Mouse (Mus musculus) adrenal gland, adult 8-10 months (tissue): Measurements from ENCODE around the gene Hdac5. TPM values are rescaled to one million over a fixed set of nuclear protein-coding genes. Genes with fewer than 3 reads are reported as not detected.

Experiments
- DNase-seq: peaks from one replicate; pipeline ENCODE4 v3.0.0; 2022
- total RNA-seq, 4 experiments: library from RNA; stranded (reverse); gene quantifications; 2 replicates each; pipeline ENCODE4 v1.2.4; 2022

Hdac5 gene
- total RNA-seq, 4 experiments from 2014 or later, result 100 to 175 (median 132) TPM

DNA sequence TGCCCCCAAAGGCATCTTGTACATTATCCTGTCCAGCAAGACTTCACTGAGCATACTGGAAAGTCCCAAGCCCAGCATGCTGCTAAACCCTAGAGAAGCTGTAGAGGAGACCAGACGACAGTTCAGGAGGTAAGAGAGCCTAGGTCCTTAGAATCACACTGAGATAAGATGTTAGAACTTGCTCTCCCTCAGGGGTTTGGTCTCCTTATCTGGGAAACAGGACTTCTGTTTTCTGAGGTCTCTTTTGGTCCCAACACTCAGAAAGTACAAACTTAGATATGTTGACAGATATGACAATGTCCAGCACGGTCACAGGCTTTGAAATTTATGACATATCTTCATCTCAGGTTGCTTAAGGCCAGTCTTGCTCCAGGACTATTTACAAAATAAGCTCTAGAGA lies 6.1 kb upstream of the Hdac5 start:
- no peak for DNase-seq

DNA sequence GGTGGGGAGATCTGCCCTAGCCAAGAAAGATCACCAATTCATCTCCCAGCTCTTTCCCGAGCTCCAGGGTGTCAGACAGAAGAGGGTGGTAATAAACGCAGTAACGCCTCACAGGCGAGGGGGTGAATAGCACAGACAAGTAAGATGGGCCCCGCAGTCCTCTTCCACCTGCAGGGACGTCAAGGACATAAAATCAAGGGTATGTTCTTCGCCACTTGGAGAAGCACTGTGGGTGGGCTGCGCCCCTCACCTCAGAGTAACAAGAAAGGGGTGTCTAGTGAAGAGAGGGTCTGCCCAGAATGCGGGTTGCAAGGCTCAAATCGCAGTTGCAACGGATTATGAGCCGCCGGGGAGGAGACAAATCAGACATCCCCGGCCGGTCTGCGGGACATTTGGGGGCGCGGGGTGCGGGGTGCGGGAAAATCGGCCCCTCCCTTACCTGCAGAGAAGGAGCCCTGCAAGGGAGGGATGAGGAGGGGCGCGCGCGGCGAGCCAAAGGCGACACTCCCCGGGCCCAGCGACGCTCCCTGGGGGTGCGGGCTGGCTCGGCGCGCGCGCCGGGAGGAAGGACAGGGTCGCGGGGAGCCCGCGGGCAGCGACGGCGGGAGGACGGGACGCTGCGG lies 524 bp downstream of the Hdac5 start:
- DNase-seq, result no peak

DNA sequence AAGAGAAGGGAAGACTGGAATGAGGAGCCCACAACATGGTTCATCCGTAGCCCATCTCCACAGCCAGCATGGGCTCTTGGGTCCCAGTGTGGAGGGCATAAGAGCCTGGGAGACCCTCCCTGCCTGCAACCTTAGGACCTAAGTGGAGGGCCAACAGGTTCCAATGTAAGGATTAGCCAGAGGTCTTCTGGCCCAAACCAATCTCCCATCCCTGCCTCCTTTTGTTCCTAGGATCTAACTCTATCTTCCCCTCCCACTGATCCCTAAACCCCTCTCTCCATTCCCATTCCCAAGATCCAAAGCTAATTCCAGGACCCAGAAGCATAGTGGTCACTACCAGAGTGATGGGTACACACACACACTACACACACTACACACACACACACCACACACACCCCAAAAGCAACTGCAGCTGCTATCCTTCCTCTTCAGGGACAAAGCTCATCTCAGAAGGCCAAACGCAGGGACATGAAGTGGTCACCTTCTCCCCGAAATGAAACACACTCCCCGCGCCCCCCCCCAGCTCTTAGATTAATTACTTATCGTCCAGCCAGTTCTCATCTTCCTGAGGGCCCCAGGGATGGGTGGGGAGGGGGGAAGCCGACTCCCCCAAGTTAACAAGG lies 1.2 kb downstream of the Hdac5 start:
- DNase-seq, result no peak

DNA sequence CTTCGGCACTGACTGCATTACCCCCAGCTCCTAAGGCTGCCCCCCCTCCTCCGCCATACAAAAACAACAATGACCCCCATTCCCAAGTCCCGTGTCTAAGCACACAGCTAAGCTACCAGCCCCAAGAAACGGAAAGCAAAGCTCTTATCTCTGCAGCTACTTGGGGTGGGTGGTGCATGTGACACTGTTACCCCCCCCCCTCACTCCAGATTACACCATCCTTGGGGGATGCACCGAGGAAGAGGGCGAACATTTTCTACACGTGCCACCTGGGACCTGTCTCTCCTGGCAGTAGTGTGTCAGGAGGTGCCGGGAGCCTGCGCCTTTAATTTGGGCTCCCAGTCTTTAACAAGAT lies 1.8 kb downstream of the Hdac5 start:
- DNase-seq, result no peak

DNA sequence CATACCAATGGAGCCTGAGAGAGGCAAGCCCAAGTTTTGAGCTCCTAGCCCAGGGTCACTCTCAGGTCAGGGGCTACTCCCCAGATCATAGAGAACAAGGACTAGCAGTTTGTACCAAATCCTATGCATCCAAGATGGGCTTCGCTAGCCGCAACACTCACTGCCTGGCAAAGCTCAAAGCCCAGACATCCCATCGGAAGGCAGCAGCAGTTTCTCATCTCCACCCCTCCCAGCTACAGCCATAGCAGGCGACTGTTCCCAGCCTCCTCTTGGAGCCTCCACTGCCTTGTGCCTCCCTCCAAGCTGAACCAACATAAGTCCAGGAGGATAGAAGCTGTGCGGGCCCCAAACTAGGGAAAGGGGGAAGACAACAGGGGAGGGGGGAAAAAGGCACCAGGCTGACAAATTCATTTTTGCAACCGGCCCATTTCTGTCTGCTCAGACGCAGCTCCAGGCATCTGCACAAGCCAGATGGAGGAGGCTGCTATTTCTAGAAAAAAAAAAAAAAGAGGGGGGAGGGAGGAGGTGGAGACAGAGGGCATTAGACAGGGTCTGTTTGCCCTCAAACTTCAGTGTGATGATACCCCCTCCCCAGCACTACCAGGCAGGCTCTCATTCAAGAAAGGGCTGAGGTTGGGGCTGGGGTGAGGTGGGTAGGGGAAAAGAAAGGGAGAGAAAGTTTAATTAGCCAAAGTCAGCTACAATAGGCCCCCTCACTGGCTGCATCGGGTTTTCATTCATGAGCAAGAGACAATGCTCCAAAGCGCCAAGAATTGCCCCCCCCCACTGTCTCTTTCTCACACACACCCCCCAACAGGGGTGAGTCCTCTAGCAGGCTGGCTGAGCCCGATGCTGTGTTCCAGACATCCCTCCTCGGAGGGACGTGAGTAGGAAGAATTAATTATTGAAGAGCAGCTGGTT lies 2.4 kb downstream of the Hdac5 start:
- no peak for DNase-seq

DNA sequence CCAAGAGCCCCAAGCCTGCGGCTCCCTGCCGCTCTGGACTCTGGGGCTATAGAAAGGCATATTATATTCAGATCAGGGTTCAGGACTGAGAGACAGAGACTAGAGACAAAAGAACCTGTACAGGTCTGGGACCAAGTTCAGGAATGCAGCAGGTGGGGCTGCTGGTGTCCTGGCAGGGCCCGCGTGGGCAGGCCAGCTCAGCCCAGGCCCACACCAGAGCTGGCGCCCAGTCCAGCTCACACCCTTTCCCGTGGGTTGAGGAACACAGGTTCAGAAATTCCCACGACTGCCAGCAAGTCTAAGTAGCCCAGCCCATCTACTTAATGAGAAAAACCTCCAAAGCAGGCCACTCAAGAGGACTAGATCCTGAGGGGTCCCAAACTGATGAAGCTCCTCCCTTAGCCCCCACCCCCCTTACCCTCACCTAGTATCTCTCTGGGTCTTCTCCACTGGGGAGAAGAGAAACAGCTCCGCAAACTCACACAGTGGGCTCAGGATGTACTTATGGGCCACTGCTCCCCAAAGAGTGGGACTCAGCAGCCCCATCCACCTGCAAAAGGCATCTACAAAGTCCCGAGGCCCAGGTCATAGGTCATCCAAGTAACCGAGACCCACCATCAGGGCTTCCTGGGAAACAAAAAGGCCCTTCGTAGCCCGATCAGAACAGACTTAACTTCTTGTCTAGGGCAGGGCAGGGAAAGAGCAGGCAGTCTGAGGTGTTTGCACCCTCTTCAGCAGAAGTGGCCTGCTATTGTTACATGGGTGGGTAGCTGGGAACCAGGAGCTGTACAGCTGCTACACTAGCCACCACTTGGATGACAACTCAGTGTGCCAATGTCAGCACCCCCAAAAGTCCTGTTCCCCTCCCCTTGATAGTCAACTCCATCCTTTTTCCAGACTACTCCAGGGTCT lies 3.6 kb downstream of the Hdac5 start:
- no peak for DNase-seq

DNA sequence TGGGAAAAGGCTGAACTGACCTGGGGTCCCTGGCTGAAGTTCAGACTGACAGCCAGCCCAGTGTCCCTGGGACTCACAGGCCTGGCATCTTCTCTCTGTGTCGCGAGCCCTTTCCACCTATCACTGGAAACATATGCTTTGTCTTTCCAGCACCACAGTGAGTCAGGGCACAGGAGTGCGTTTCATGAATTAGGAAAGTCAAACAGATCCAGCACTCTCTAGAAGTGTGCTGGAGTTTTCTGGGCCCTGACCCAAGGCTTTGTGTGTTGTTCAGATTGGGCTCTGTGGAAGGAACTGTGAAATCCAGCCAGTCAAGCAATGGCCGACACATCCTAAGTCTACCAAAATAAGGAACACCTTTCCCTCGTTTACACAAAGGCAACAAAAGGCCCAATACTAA lies 4.7 kb downstream of the Hdac5 start:
- DNase-seq, result no peak

DNA sequence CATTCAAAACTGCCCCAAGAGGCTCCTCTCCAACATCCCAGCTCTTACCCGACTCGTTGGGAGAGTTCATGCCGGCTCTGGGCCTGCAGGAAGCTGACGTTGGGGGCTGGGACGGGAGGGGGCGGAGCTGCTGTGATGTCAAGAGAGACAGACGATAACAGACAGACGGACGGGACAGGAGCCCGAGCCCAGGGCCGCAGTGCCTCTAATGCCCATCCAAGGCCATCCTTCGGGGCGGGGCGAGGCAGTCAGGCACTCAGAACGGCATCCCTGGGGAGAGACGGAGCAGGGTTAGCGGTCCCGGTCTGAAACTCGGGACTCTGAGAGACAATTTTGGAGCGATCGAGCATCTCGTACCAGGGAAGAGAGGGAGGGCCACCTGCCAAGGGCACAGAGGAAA lies 5.3 kb downstream of the Hdac5 start:
- DNase-seq, result peak; percentile 67

DNA sequence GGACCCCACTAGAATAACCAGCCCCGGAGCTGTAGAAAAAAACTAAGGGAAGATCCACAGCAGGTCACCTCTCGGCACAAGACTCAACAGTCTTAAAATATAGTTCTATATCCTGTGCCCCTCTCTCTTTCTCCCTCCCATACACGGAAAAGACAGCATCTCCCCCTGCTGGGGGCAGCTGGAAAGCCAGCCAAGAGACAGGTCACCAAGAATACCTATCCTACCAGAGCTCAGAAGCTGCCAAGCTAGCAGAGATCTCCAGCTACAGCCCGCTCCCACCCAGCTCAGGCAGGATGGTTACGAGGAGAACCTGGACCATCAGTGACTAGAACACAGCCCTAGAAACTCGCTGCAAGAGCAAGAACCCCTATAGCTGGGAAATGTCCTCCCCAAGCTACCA lies 6.8 kb downstream of the Hdac5 start:
- no peak for DNase-seq

DNA sequence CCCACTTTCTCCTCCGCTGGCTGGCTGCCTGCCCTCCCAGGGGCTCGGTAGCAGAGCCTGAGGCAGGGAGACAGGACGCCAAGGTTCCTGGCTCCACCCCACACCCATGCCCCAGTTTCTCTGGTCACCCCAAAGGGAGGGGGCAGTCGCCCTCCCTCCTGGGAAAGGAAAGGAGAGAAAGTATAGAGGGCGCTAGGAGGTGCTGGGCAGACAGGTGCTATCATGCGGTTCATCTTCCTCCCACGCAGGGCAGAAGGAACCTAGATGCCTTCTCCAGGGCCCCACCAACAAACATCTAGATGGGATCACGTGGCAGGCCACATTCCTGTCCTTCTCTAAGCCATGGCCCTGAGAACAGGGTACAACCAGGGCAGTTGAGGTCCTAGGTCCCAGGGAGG lies 8.0 kb downstream of the Hdac5 start:
- DNase-seq, result no peak

DNA sequence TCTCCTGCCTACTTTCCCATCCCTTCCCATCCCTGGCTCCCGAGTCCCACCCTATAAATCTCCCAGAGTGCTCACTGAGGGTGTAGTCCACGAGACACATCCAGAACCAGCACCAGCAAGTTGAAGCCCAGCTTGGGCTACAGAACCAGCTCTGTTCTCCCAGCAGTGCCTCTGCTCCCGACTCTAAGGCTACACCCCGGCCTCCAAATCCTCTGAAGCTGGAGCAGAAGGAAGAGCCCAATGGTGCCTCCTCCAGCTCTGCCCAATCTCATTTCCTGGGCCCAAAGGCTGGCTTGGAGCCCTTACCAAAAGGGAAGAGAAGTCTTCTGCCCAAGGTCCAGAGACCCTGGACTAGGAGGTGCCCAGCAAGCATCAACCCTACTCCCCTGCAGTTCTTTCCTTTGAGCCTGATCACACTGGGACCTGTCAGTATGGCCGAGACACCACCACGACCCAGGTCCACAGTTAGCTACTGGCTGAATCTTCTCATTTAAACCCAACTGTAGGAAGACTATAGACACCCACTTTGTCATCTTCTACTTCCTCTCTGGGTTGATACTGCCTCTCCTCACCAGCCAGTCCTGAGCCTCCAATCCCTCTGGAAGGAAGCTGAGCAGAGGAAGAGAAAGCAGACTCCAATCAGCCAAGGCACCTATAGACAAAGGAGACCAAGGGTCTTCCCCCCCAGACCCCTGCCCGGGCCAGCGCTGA lies 8.6 kb downstream of the Hdac5 start:
- no peak for DNase-seq

DNA sequence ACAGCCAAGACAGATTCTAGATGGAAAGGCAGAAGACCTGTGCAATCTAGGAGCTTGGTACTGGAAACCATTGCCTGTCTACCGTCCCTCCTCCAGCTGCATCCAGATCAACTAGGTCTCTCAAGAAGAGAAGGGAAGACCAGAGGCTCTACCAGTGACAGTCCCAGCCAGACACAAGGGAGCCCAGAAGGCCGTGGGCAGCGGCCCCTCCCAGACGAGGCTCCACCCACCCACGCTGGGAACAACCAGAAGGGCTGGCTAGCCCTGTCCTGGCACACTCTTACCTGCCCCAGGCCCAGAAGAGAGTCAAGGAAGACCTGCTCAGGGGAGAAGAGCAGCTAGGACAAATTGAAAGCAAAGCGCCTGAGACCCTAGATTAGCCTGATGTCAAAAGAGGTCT lies 9.5 kb downstream of the Hdac5 start:
- DNase-seq, result no peak

DNA sequence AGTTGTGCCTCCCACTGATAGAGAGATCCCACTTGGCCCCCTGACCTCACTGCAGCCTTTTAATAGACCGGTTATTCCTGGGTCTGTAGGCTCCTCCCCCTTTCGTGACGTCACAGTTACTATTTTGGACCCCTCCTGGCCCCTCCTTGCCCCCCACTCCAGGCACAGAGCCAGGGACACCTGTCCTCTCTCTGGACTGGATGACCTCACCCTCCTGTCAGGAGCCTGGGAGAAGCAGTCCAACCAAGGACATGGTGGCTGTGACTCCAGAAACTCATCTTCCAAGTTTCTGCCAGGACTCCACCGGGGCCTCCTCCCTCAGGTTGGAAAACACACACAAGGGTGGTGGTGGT lies 10.0 kb downstream of the Hdac5 start:
- peak; percentile 58 for DNase-seq

DNA sequence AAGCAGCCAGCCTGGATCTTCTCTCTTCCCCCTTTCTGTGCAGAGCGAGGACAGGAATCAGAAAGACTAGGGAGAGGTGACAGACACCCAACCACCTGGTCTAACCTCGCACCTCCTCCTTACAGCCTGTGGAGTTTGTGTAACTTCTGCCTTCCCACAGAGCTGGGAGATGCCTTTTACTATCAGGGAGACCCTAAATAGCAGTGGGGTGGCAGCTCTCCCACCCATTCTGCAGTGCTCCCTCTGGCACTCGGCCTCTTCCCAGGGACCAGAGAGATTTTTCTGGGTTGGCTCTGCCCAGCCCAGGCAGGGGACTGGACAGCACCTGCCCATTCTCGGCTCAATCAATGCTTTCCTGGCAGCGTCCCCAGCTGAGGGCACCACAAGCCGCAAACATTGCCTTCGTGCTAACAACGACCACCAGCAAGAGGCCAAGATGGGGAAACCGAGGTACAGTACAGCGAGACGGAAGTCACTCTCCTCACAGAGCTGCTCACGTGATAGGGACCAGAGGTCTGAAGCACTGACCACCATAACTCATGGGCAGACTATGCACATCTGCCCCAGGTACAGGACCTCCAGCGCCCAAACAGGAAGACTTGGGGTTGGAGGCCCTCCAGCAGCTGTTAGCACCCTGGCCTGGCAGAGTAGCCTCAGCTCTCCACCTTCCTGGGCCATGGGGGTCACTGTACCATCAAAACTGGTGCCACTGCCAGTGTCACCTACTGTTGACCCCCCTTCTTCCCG lies 10.5 kb downstream of the Hdac5 start:
- DNase-seq, result no peak

DNA sequence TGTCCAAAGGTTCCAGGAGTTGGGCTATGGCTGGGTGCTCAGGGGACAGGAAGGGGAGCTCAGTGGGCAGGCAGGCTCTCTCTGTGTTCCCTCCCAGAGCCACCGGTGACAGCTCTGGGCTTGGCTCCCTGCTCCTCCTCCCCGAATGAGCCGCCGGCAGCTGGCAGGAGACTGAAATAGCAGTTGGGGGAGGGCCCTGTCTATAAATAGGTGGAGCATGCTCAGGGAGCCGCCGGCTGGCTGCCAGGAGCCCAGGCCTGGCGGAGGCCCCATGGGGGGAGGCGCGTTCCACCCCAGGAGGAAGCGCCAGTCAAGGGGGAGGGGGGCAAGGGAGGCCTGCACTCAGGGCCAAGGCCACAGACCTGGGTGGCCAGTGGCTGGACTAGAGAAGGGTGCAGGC lies 11.2 kb downstream of the Hdac5 start:
- DNase-seq, result peak; percentile 95

DNA sequence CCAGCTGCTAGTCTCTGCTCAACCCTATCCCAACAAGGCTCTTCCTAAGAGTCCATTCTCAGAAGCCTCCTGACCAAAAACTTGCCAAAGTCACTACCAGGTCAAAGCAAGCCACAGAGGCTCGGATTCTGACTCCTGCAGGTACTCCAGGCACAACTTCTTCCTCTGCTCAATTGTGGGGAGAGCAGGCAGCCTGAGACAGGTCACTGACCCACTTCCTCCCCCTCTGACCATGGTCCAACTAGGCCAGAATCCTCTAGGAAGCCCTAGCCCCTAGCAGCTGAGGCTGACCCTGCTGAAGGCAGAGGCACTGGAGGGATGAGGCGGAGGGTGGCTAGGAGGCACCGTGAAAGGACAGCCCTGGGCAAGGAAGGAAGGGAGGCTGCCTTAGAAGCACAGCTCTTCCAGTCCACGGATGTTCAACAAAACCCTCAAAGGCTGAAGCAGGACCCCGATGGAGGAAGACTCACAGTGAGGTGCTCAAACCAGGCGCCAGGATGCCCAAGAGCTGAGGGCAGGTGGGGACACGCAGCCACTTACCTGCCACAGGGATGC lies 12.0 kb downstream of the Hdac5 start:
- no peak for DNase-seq

DNA sequence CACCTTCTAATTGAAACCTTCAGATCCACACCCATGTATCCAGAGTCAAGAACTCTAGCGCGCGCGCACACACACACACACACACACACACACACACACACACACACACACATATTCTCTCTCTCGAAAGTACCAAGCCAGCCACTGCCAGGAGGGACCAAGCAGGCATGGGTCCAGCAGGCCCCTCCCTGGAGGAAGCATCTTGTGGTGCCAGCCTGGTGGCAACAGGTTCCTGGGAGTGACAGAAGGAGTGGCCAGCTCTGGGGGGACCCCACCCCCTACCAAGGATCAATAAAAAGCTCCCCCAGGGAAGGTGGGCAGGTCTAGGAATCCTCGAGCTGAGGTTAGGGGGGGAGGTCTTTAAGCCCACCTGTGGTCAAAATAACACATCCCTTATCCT lies 12.6 kb downstream of the Hdac5 start:
- DNase-seq, result no peak

DNA sequence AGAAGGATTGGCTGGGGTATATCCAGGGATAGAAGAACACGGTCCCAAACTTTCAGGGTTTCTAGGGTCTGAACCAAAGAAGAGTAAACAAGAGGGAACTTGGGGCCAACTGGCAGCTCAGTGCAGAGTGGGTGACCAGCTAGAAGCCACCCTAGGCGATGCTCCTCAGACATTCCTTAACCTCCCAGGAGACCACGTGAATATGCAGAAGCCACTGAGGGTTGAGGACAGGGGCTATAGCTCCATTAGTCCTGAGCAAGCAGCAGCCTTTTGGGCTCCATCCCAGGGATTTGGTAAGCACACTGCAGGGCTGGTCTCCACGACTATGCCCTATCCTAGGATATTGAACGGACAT lies 13.1 kb downstream of the Hdac5 start:
- no peak for DNase-seq

DNA sequence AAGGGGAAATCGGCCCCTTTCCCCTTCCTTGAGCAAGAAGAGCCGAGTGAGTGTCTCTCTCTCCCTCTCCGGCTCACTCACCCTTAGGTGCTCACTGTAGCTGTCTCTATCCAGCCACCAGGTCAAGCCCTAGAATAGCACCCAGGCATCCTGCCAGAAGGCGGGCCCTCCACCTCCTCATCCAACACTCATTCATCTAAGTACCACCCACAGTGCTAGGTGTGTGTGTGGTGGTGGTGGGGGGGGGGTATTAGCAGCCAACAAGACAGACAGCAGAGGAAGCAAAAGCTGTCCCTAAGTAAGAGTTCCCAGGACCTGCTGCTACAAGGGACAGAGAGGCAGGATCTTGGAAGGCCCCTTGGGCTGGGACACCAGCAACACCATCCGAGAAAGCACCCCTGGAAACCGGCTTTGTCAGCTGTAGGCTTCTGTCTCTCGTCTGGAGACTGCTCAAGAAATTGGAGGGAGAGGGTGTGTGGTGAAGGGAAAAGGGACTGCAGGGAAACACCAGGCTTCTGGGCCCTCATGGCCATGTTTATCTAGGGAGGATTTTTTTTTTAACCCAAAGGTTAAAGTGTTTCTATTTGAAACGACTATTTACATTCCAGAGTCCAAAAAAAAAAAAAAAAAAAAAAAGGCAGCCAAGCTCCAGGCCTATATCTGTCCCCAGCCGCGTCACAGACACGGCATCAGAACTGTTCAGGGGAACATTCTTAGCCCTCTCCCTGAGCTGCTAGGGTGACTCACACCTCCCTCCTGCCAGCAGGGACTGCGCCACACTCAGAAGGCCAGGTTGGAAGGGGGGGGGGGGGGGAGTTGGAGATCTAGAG lies 13.7 kb downstream of the Hdac5 start:
- DNase-seq, result peak; percentile 76

DNA sequence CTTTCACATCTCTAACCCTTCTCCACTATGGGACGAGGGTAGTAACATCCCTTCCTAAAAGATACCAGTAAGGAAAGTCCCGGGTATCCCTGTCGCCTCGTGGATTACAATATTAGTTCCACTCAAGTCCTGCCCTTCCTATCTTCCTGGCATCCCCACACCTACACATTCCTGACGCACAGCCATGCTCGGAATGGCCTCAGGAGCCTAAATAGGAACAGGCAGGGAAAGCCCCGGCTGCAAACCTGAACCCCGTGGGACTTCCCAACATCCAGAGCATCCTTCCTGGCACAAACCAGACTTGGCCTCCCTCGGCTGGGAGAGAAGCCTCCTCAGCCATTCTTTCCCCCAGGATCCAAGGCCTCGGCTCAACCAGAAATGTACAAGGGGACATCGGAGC lies 14.5 kb downstream of the Hdac5 start:
- DNase-seq, result no peak
